Mouse (Mus musculus) cortical plate, adult 2 months (tissue): ENCODE results near the gene Fam43a.

Experiments used
- CTCF ChIP-seq: fragments of 200-500 bp; IDR thresholded peaks from 2 replicates; pipeline ENCODE4 v1.5.1; 2011; ENCODE audit warnings: mild to moderate bottlenecking, control low read depth, low read length; ENCODE audit not compliant: insufficient read depth; ENCODE audit errors: extremely low read depth
- POLR2A ChIP-seq: fragments of 200-500 bp; IDR thresholded peaks from 2 replicates; pipeline ENCODE4 v1.6.1; 2011; ENCODE audit warnings: mild to moderate bottlenecking, low read length, control low read depth; ENCODE audit not compliant: insufficient read depth; ENCODE audit errors: extremely low read depth

DNA sequence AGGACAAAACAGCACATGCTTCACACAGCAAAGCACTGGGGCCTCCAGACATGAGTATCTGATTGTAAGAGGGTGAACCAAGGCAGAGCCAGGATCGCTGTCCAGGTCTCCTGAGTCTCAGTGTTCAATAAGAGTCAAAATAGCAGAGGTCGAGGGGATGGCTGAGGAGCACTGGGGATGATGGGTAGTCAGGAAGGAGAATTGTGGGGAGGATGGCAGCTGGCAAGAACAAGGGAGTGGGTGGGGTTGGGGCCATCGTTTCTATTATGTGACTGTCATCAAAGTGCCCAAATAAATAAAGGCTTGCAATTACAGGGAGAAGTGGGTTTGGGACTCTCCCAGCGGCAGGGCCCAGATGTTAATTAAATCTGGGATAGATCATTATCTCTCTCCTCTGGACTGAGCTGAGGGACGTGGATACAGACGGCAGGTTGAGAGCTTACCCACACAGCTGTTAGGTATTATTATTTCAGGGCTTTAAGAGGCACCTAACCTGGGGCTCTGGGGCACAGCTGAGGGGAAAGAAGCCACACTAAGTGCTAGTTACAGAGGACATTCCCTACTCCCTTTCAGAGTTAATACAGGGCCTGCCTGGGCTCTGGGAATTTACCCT lies 15.3 kb downstream of the Fam43a start:
- TF ChIP-seq POLR2A (no peak), CTCF (no peak)
